Mouse (Mus musculus): Measurements from ENCODE around the gene Cyba. TPM values are rescaled to one million over a fixed set of nuclear protein-coding genes. Genes with fewer than 3 reads are reported as not detected.

The Cyba gene
- polyA plus RNA-seq (2012; rRNA removed; ENCODE audit: low replicate concordance): 239 and 467 TPM in 2 replicates

DNA sequence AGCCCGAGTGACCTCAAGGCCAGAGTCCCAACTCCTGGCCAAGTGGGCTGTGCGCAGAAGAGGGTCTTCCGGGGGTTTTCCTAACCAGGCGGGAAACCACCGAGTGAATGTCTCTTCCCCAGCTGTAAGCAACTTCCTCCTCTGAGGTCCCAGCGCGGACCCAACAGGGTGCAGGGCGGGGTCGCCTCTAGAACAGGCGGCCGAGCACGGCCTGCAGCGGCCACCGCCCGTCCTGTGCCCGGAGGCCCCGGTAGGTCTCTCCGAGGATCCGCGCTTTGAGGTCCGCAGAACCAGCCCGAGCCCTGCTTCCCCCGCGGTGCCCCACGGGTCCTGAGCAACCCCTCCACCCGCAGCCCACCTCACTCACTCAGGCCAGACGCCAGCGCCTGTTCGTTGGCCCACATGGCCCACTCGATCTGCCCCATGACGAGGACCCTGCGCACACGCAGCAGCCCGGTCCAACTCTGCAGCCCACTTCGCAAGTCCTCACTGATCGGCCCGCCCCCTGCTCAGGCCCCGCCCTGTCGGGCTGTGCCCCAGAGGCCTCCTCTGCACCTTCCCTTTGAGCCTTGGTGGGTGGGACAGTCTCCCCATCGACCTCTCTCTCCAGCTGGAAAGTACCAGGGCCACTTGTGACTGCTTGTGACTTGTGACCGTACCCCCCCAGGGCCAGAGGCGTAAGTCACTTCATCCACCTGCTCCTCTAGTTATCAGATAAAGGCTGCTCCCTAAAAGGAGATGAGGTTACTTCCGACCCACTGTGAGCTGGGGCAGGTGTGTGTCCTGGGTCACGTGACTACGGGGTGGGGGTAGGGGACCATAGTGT, at the start of gene Cyba:
Gene Cyba, minus strand, starts transcription at position 488 of the 826 bp plus-strand sequence.

DNA sequence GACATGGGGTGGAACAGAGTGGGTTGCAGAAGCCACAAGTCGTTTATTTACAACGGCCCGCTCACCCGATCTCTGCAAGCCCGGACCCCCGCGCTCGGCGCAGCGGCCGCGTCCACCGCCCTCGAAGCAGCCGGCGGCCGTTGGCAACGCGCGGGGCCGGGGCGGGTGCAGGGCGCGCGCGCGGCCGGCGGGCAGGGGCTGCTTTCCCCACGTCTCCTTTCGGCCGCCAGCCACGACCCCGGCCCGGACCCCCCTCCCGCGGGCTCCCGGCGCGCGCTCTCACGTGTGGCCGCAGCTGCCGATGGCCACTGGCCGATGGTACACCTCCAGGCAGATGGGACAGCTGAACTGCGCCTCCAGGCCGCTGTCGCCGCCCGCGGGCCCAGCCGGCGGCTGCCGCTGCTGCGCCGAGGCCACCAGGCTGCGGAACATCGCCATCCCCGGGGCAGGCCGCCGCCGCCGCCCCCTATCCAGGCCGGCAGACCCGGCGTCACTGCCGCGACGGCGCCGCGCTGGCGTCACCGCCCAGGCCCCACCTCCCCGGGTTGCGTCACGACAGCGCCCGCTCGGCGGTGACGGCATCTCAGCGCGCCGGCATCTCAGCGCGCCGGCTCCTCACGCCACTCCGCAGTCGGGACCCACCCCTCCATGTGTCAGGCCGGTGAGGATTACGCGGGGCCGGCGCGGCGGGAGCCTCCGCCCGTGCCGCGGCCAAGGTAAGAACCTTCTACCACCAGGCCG, 43.0 kb upstream of the Cyba start, which contains the start of the genes Rnf166 and Ctu2:
Gene Rnf166, minus strand, starts transcription at position 485 of the 741 bp plus-strand sequence.
Gene Ctu2, plus strand, starts transcription at position 564 of the 741 bp plus-strand sequence.

DNA sequence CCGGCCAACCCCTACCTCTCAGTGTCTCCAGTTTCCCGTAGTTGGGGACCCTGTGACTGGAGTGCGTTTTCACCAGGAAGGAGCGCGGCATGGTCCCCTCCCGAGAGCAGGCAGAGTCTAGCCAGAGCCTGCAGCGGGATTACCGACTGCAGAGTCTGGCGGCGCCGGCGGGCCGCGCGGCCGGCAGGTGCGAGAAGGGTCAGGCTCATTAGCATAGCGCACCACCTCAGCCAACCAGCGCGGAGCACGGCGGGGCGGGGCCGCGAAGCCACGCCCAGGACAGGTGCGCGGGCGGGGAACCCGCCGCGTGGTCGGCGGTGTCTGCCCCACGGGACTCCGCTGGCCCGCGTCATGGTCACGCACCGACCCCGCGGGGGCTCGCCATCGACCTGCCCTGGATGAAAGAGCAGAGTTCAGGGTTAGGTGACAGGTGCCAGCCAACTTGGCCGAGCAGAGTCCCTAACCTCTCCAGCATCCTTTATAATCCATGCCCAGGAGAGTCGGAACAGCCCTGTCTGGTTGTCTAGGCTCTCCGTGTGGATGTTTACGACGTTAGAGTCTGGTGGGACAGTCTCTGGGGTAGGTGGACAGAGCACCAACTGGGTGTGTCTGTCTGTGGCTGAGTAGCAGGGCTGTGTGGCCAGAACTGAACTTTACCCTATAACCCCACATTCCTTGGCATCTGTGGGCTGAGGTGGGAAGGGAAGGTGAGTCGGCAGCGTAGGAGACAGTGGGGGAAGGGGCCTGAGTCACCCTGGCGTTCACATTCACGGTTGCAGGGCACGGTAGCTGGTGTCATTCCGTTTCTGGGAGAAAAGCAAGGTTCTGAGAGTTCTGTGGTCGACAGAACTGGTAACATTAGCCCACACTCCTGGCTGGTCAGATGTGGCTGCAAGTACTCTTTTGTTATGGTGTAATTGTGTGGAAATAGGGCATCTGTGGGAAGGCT, 28.1 kb upstream of the Cyba start, which contains the start of gene Snai3:
Gene Snai3, minus strand, starts transcription at position 210 of the 949 bp plus-strand sequence.

DNA sequence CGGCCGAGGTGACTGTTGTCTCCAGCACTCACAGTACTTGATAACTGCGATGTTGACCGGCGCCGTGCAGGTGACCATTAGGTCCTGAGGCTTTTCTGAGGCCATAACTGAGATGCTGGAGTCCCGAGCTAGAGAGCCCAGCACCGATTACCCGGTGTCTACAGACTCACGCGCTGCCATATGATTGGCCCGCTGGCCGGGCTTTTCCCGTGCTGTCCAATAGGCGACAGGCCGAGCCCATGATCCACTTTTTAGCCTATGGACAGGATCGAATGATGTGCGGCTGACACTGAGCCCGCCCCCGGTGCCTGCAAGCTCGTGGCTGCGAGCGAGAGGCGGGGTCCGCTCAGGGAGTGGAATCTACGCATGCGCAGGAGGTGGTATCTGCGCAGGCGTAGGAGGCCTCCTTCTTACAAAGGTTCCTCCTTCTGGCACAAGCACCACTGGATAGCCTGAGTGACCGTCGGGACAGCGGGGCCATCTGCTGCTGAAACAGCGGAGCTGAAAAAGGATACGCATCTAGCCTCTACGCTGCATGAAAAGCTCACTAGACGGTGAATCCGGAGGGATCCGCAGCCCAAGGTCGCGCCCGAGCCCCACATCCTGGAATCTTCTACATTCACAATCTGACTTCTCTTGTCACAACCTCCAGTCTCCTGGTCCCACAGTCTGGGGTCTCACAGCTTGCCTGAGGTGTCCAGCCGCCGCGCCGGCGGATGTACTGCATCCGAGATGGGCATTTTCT, 10.7 kb upstream of the Cyba start, which contains the start of gene Mvd:
Gene Mvd, minus strand, starts transcription at position 161 of the 745 bp plus-strand sequence.

DNA sequence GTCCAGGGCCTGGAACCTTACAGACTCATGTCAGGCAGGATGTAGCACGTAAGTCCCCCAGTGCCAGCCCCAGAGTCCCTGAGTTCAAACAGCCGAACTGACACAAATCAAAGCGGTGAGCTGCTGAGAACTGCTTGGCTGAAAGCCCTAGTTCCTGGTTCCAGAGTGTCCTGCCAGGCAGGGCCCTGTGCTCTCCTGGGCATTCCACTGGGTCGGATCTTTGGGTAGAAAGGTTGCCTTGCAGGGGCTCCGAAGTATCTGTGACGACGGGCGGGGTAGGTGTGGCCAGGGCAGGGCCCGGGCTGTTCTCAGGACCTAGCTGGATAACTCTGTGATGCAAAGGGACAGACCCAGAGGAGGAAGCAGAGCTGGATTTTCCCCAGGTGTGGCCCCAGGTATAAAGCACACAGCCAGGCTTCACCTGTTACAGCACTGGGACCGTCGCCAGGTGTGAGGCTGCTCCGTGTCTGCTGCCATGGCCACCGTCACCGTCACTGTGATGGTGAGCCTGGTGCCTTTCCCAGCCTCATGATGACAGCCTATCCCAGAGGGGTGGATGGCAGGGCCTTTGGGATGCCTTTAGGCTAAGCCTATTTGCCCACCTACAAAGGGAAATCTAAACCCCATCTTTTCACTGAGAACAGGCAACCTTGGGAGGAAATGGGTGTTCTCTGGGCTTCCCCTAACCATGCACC, 11.2 kb downstream of the Cyba start, which contains the start of gene Il17c:
Gene Il17c, plus strand, starts transcription at position 645 of the 695 bp plus-strand sequence.

DNA sequence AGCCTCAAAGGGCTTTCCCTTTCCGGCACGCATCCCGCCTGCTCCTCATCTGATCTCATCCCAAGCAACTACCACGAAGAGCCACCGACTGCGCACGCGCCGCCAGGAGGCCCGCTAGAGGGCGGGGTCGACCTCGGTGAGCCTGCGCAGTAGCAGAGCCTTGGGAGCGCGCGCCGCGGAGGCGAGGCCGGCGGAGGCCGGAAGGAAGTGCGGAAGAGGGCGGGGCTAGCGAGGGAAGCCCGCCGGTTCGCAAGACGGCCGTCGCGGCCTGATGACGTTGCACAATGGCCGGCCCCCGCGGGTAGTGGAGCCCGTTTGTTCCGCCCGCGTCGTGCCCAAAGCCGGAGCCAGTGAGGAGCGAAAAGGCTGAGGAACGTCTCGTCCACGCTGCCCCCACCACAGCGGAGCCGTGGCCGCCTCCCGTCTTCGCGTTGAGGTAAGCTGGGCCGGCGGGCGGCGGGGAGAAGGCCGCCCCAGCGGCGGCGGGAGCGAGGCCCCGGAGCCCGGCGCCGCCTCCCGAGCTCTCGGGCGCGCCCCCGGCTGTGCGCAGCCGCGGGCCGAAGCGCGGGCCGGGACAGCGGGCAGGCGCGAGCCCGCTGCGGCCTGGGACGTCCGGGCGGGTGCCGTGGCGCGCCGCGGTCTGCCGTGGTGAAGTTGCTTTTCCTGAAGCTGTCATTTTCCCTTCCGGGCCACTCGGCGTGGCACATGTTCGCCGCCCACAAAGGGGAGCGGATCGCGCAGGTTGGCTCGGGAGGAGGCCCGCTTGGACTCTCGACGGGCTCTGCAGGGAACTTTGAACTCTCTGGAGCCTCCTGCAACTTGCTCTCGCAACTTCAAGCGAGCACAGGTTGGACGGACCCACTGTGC, 56.1 kb downstream of the Cyba start, which contains the start of gene Zc3h18:
Gene Zc3h18, plus strand, starts transcription at position 245 of the 867 bp plus-strand sequence.

Other genes starting within 250 kb of the Cyba start
- gene Zfpm1, start 150.8 kb downstream of the Cyba start, polyA plus RNA-seq (2012; rRNA removed; ENCODE audit: low replicate concordance): 23.9 and 56.9 TPM in 2 replicates
- not detected in 2 replicates for gene Trhr2, start 72.2 kb downstream of the Cyba start, polyA plus RNA-seq (2012; rRNA removed; ENCODE audit: low replicate concordance)
- 19.4 and 33.3 TPM in 2 replicates for gene Zc3h18, start 56.3 kb downstream of the Cyba start, polyA plus RNA-seq (2012; rRNA removed; ENCODE audit: low replicate concordance)
- gene Il17c, start 10.9 kb downstream of the Cyba start, polyA plus RNA-seq (2012; rRNA removed; ENCODE audit: low replicate concordance): 0.24 and 0.84 TPM in 2 replicates
- gene Mvd, start 10.5 kb upstream of the Cyba start, polyA plus RNA-seq (2012; rRNA removed; ENCODE audit: low replicate concordance): 34.7 and 40.7 TPM in 2 replicates
- 7.1 and 8.1 TPM in 2 replicates for gene Snai3, start 27.8 kb upstream of the Cyba start, polyA plus RNA-seq (2012; rRNA removed; ENCODE audit: low replicate concordance)
- gene Rnf166, start 43.1 kb upstream of the Cyba start, polyA plus RNA-seq (2012; rRNA removed; ENCODE audit: low replicate concordance): 114 and 121 TPM in 2 replicates
- 28.3 and 43.6 TPM in 2 replicates for gene Ctu2, start 43.2 kb upstream of the Cyba start, polyA plus RNA-seq (2012; rRNA removed; ENCODE audit: low replicate concordance)
- 119 and 150 TPM in 2 replicates for gene Piezo1, start 118.4 kb upstream of the Cyba start, polyA plus RNA-seq (2012; rRNA removed; ENCODE audit: low replicate concordance)
- 15.1 and 45.5 TPM in 2 replicates for gene Cdt1, start 135.1 kb upstream of the Cyba start, polyA plus RNA-seq (2012; rRNA removed; ENCODE audit: low replicate concordance)
- 101 and 127 TPM in 2 replicates for gene Aprt, start 144.0 kb upstream of the Cyba start, polyA plus RNA-seq (2012; rRNA removed; ENCODE audit: low replicate concordance)
- 14.4 and 14.9 TPM in 2 replicates for gene Galns, start 178.5 kb upstream of the Cyba start, polyA plus RNA-seq (2012; rRNA removed; ENCODE audit: low replicate concordance)
- gene Trappc2l, start 178.7 kb upstream of the Cyba start, polyA plus RNA-seq (2012; rRNA removed; ENCODE audit: low replicate concordance): 120 and 189 TPM in 2 replicates
- not detected in 2 replicates for gene Pabpn1l, start 189.8 kb upstream of the Cyba start, polyA plus RNA-seq (2012; rRNA removed; ENCODE audit: low replicate concordance)